Mouse (Mus musculus): ENCODE measurements around the gene Ephx3. TPM values are rescaled to one million over a fixed set of nuclear protein-coding genes. Genes with fewer than 3 reads are reported as not detected.

Gene Ephx3
- polyA plus RNA-seq, 1 experiment from 2014 or later: 0.34 TPM

DNA sequence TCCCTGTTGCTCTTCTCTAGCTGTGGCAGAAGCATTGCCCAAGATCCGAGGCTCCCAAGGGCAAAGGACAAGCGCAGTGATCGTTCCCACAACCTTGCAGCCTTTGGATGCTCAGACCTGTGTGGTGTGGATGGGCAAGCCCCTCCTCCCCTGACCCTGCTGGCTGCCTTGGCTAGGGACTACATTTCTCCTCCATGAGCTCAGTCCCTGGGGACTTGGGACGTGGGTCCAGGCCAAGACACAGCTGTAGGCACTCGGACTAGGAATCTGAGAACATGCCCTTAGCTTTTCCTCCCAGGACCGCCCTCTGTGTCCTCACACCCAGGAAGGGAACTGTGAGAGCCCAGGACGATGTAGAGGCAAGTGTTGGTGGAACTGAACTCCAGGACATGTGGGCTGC is 16.2 kb downstream of the Ephx3 start:
- Histone ChIP-seq H3K4me1 (replicated peaks) (peaks cover 12% of the 10 kb centered on the region), H3K9me3 (replicated peaks) (no peaks in the 10 kb centered on the region), H3K4me2 (no peak overlapping the region), H3K36me3 (no peaks in the 10 kb centered on the region), H3K27me3 (no peaks in the 10 kb centered on the region), H3K9ac (no peak overlapping the region), H3K27ac (peak overlapping the region; percentile 37), H3K4me3 (no peak overlapping the region)
- WGBS: 58% methylated on average over 7 of the region's 7 CpGs
- peak; percentile 50; the same call in 1 of the 2 replicates for ATAC-seq (replicated peaks; ENCODE audit: insufficient number of reproducible peaks, insufficient read depth, low FRiP score, low read depth)

DNA sequence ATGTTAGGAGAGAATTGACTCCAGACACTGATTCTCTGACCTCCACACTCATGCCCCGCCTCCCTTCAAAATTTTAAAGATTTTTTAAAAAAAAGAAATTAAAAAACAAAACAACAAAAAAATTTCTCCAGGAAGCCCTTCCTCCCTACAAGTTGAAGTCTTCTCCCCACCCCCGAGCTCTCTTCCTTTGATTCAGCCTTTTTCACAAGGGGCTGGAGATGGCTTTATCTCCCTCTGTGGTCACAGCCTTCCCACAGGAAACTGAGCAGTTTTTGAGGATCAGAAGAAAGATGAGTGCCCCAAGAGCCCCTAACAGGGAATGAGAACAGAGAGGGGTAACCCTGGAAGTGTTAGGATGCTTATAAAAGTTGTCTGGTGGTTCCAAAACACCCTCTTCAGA is 16.9 kb downstream of the Ephx3 start:
- no peak overlapping the region for H3K4me2 ChIP-seq
- peak overlapping the region; percentile 37; the same call in 1 of the 2 replicates for H3K27ac ChIP-seq
- no peak overlapping the region for H3K9ac ChIP-seq
- peaks cover 12% of the 10 kb centered on the region for H3K4me1 ChIP-seq (replicated peaks)
- no peaks in the 10 kb centered on the region for H3K27me3 ChIP-seq
- H3K4me3 ChIP-seq: no peak overlapping the region
- no peak for ATAC-seq (replicated peaks; ENCODE audit: insufficient number of reproducible peaks, insufficient read depth, low FRiP score, low read depth)
- 72% methylated on average over 2 of the region's 2 CpGs for WGBS
- no peaks in the 10 kb centered on the region for H3K9me3 ChIP-seq (replicated peaks)
- H3K36me3 ChIP-seq: no peaks in the 10 kb centered on the region

DNA sequence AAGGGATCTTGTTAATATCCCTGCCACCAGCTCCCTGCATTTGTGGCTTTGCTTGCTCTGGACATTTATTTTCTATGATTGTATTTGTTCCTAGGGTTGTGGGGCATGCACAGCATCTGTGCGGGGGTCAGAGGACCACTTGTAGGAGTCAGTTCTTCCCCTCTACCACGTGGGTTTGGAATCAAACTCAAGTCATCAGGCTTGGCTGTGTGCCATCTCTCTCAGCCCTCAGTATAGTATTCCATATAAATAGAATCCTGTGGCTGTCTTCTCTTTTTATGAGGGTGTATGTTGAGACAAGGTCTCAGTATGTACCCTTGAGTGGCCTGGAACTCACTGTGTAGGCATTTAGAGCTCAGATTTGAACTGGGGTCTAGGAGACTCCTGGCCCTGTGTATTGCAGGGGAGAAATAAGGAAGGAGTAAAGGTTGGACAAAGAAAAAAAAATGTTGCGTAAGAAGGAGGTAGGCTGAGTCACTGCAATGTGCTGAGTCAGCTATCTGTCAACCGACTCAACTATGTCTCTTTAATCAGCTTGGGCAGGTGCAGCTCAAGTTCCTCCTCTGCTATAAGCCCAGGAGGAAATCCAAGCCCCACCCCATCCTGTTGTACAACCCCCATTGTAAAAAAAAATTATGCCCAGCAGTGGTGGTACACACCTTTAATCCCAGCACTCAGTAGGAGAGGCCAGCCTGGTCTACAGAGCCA is 19.7 kb downstream of the Ephx3 start:
- WGBS: 49% methylated on average over 4 of the region's 4 CpGs

DNA sequence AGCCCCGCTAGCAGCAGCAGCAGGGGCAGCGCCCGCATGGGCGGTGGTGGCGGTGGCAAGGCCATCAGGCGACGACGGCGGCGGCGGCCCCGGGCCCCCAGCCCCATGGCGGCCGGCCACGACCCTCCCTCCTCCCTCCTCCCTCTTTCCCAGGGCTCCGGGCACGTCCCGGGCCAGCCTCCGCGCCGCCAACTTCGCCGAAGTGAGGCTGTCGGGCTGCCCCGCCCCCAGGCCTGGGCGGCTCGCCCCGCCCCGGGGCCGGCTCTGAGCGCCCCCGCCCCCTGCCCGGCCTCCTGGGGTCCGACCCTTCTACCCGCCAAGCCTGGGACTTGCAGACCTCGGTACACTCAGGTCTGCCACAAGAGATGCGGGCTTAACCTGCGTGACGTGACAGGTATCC is 22.7 kb downstream of the Ephx3 start, which contains the start of gene Notch3:
Notch3 (minus strand) TSS at position 166 of the 400 bp plus-strand sequence.
- peaks cover 9% of the 10 kb centered on the region; the same call in 1 of the 2 replicates for H3K27me3 ChIP-seq
- peak within 1 kb of the TSS; percentile 75 for H3K4me3 ChIP-seq
- H3K9me3 ChIP-seq (replicated peaks): no peaks in the 10 kb centered on the region
- peak; percentile 75 for ATAC-seq (replicated peaks; ENCODE audit: insufficient number of reproducible peaks, insufficient read depth, low FRiP score, low read depth)
- peak within 1 kb of the TSS; percentile 77 for H3K27ac ChIP-seq
- peaks cover 37% of the 10 kb centered on the region for H3K4me1 ChIP-seq (replicated peaks)
- H3K9ac ChIP-seq: peak within 1 kb of the TSS; percentile 74
- no peaks in the 10 kb centered on the region for H3K36me3 ChIP-seq
- H3K4me2 ChIP-seq: peak within 1 kb of the TSS; percentile 98
- 2% methylated on average over 32 of the region's 39 CpGs for WGBS

More for the DNA sequence above, 19.7 kb downstream of the Ephx3 start:
- H3K9ac ChIP-seq: no peak overlapping the region
- no peak overlapping the region for H3K27ac ChIP-seq
- H3K4me3 ChIP-seq: no peak overlapping the region
- no peak overlapping the region for H3K4me2 ChIP-seq
- peaks cover 26% of the 10 kb centered on the region for H3K4me1 ChIP-seq (replicated peaks)
- H3K36me3 ChIP-seq: no peaks in the 10 kb centered on the region
- ATAC-seq (replicated peaks; ENCODE audit: insufficient number of reproducible peaks, insufficient read depth, low FRiP score, low read depth): no peak
- H3K9me3 ChIP-seq (replicated peaks): no peaks in the 10 kb centered on the region
- H3K27me3 ChIP-seq: 0 out of 2 replicates have a peak, but pooled peaks cover under 1% of the 10 kb centered on the region

DNA sequence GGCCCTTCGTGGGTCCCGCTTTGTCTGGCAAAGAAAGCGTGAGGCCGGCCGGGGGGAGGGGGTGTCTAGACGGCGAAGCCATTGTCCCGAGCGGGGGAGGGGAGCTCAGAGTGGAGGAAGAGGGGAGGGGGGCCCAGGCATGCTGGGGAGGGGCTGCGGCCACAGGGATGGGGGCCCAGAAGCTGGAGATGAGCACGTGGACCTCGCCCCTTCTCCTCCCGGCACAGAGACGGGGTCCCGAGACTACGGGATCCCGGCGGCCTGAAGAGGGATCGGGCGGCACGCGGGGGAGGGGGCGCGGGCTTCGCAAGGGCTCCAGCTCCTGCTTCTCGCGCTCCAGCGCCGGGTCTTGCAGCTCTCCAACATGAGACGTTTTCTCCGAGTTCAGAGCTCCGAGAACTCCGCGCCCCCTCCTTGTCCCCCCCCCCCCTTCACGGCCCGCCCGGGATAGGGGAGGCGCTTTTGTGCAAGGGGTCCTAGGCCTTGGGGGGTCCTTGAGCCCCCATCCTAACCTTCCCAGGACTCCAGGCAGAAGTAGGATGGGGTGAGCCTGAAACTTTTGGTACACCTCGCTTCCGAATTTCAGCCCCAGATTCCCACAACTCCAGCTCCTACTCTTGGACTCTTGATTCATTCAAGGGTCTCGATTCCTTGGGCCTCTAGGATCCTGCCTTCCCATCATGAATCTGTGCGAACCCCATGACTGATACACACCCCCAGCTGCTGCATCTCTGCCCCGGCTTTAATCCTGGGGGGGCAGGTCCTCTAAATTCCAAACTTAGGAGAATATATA is 23.4 kb downstream of the Ephx3 start:
- Histone ChIP-seq H3K4me2 (peak overlapping the region; percentile 98), H3K4me1 (replicated peaks) (peaks cover 37% of the 10 kb centered on the region), H3K9me3 (replicated peaks) (no peaks in the 10 kb centered on the region), H3K36me3 (no peaks in the 10 kb centered on the region), H3K9ac (peak overlapping the region; percentile 74), H3K27me3 (peaks cover 13% of the 10 kb centered on the region; the same call in 1 of the 2 replicates), H3K27ac (peak overlapping the region; percentile 77), H3K4me3 (peak overlapping the region; percentile 75)
- WGBS: 1% methylated on average over 43 of the region's 43 CpGs
- ATAC-seq (replicated peaks; ENCODE audit: insufficient number of reproducible peaks, insufficient read depth, low FRiP score, low read depth): peak; percentile 14; the same call in 1 of the 2 replicates

DNA sequence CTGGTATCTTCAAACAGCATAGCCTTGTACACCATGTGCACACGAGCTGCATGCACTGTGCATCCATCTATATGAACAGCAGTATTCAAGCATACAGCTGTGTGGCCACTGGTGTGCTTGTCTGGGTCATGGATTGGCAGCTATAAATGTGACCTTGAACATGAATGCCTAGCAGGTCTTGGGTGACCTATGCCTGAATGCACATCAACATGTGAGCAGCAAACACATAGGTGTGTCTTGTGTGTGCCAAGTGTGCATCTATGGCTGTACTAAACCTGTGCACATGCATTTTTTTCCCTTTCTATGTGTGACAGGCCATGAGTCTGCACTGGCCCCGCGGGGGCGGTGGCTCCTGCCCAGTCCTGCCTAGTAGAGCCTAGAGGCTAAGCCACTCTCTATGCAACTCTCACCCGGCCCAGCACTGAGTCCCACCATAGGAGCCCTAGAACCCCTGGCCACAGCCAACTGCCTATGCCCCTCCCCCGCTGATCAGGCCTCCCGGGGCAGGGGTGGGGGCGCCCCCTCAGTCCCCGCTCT is 24.0 kb downstream of the Ephx3 start:
- 7% methylated on average over 9 of the region's 9 CpGs for WGBS

DNA sequence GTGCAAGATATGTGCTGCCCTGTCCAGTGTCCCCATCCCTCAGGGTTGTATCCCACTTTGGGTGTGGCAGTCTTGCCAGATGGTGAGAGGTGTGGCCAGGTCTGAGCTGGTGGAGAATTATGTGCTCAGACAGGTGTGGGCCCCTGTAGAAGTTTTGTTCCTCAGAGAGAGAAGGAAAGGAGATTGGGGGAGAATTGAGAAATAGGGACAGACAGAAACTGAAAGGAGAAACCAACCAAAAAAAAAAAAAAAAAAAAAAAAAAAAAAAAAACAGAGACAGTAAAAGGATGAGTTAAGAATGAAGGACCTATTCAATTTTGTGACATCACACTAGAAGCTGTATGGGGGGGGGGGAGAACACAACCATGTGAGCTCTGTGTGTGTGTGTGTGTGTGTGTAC is 24.6 kb downstream of the Ephx3 start:
- Histone ChIP-seq H3K4me1 (replicated peaks) (peaks cover 35% of the 10 kb centered on the region), H3K9ac (no peak overlapping the region), H3K36me3 (no peaks in the 10 kb centered on the region), H3K27ac (peak overlapping the region; percentile 77; the same call in 1 of the 2 replicates), H3K4me3 (no peak overlapping the region), H3K9me3 (replicated peaks) (no peaks in the 10 kb centered on the region), H3K27me3 (peaks cover 13% of the 10 kb centered on the region; the same call in 1 of the 2 replicates), H3K4me2 (peak overlapping the region; percentile 98)
- ATAC-seq (replicated peaks; ENCODE audit: insufficient number of reproducible peaks, insufficient read depth, low FRiP score, low read depth): no peak

More for the DNA sequence above, 24.0 kb downstream of the Ephx3 start:
- Histone ChIP-seq H3K4me1 (replicated peaks) (peaks cover 37% of the 10 kb centered on the region), H3K4me2 (peak overlapping the region; percentile 98), H3K4me3 (peak overlapping the region; percentile 75), H3K36me3 (no peaks in the 10 kb centered on the region), H3K27ac (peak overlapping the region; percentile 77), H3K27me3 (peaks cover 13% of the 10 kb centered on the region; the same call in 1 of the 2 replicates), H3K9ac (peak overlapping the region; percentile 74), H3K9me3 (replicated peaks) (no peaks in the 10 kb centered on the region)
- ATAC-seq (replicated peaks; ENCODE audit: insufficient number of reproducible peaks, insufficient read depth, low FRiP score, low read depth): peak; percentile 33; the same call in 1 of the 2 replicates

DNA sequence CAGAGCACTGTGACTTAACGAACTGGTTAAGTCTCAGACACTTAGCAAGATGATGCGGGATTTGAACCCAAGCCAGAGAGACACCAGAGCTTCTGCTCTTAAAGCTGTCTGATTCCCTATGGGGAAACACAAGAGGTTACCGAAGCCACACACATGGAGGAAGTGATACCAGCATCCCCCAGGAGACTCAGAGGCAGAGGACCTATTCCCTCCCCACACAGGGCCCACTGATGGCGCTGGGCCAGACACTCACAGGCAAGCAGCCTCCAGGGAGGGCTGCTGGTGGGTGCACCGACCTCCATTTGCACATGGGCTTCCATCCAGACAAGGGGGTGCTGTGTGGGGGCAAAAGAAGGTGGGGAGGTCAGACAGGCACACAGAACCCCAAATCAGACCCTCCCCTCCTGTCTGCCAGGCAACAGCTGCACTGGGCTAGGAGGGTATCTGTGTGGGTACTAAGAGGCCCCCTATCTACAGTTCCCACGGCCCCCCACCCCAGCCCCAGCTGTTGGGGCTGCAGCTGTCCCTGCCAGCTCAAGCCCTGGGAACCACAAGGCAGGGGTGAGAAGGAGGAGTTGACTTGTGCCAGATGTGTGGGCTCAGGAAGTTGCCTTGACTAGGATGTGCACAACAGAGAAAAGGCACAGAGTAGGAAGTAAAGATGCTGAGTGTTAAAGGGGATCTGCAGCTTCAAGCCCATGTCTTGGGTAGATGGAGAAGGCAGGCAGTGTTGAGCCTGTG is 25.3 kb downstream of the Ephx3 start:
- Histone ChIP-seq H3K36me3 (no peaks in the 10 kb centered on the region), H3K4me2 (peak overlapping the region; percentile 21; the same call in 1 of the 2 replicates), H3K27me3 (peaks cover 13% of the 10 kb centered on the region; the same call in 1 of the 2 replicates), H3K9ac (no peak overlapping the region), H3K9me3 (replicated peaks) (no peaks in the 10 kb centered on the region), H3K4me1 (replicated peaks) (peaks cover 31% of the 10 kb centered on the region), H3K27ac (peak overlapping the region; percentile 52; the same call in 1 of the 2 replicates), H3K4me3 (peak overlapping the region; percentile 4; the same call in 1 of the 2 replicates)
- WGBS: 53% methylated on average over 6 of the region's 6 CpGs
- ATAC-seq (replicated peaks; ENCODE audit: insufficient number of reproducible peaks, insufficient read depth, low FRiP score, low read depth): no peak; the same call in 1 of the 2 replicates

DNA sequence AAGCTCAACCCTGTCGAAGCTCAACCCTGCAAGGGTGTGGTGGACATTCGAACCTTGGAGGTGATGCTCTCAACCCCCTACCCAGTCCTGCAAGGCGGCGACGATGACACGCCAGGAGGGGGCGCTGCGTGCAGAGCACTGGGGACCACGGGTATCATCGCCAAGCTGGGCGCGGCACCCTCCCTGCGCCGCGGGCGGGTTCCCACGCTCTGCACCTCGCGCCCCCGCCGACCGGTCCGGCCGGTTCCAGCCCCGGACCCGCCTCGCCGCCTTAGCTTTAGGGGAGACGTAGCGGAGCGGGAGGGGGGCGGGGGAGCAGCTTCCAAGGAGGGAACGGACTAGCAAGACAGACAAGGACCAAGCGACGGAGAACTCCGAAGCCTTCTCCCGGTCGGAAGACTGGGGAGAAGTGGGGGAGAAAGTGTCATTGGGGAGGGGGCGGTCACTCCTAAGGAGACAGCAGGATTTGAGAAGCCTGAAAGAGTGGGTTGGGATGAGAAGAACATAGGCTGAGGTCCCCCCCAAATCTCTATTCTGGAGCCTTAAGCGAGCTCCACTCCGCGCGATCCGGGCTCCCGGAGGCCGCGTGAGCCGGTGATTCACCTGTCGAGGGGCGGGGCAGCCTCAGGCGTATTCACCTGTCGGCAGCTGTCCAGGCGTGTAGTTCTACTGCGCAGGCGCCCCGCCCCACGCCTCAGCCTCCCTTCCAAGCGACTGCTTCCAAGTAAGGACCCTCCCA is 27.1 kb downstream of the Ephx3 start:
- 3% methylated on average over 58 of the region's 58 CpGs for WGBS
- H3K27me3 ChIP-seq: peaks cover 13% of the 10 kb centered on the region; the same call in 1 of the 2 replicates
- H3K4me1 ChIP-seq (replicated peaks): peaks cover 31% of the 10 kb centered on the region
- H3K27ac ChIP-seq: no peak overlapping the region
- H3K4me2 ChIP-seq: peak overlapping the region; percentile 96
- H3K4me3 ChIP-seq: peak overlapping the region; percentile 58
- no peak for ATAC-seq (replicated peaks; ENCODE audit: insufficient number of reproducible peaks, insufficient read depth, low FRiP score, low read depth)
- H3K9me3 ChIP-seq (replicated peaks): no peaks in the 10 kb centered on the region
- H3K36me3 ChIP-seq: no peaks in the 10 kb centered on the region; the same call in 1 of the 2 replicates
- peak overlapping the region; percentile 51 for H3K9ac ChIP-seq

DNA sequence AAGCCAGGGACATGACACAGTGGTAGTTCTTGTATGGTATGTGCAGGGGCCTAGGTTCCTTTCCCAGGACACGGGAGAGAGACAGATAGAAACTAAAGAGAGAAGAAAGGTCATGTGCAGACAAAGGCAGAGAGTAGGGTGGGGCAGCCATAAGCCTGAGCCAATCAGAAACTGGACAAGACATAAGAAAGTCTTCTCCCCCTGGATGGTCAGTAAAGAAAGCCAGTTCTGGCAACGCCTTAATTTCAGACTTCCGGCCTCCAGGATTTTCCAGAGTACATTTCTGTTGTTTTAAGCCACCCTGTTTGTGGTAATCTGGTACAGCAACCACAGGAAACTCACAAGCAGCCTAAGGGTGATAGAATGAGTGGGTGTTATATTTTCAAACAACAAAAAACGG is 28.5 kb downstream of the Ephx3 start:
- Histone ChIP-seq H3K36me3 (no peaks in the 10 kb centered on the region; the same call in 1 of the 2 replicates), H3K27ac (no peak overlapping the region), H3K4me2 (no peak overlapping the region), H3K4me1 (replicated peaks) (peaks cover 25% of the 10 kb centered on the region), H3K27me3 (peaks cover 13% of the 10 kb centered on the region; the same call in 1 of the 2 replicates), H3K9ac (no peak overlapping the region), H3K4me3 (no peak overlapping the region), H3K9me3 (replicated peaks) (no peaks in the 10 kb centered on the region)
- WGBS: 58% methylated on average over 4 of the region's 4 CpGs
- ATAC-seq (replicated peaks; ENCODE audit: insufficient number of reproducible peaks, insufficient read depth, low FRiP score, low read depth): no peak
